8 mouse cellular contexts compared by ENCODE assay signal in genomic region chr19:8919684-8920072, GRCm38 (mm10). TPM values are rescaled to one million over a fixed set of nuclear protein-coding genes. Genes with fewer than 3 reads are reported as not detected.
DNase-seq lines count a peak whose midpoint lies in the region; ATAC-seq and TF ChIP-seq lines count a peak whose summit lies in the region.

No protein-coding gene starts in this region.

- peak overlapping the region; percentile 88 for H3K4me3 ChIP-seq in kidney, embryonic 15.5 days (replicated peaks)
- peak overlapping the region; percentile 52 for H3K4me3 ChIP-seq in brown adipose tissue, adult 24 weeks (ENCODE audit: insufficient read depth, low read depth, low read length)
- peak overlapping the region; percentile 93; the same call in 1 of the 2 replicates for H3K4me3 ChIP-seq in hindbrain, embryonic 16.5 days (ENCODE audit: low read length)
- H3K4me3 ChIP-seq in midbrain, postnatal 0 days (ENCODE audit: low read depth, low read length) = peak overlapping the region; percentile 85

- 53% methylated on average over 6 of the region's 6 CpGs for WGBS in kidney, embryonic 15.5 days
- 65% methylated on average over 6 of the region's 6 CpGs for whole genome bisulfite sequencing in hindbrain, embryonic 16.5 days
- WGBS in midbrain, postnatal 0 days = 62% methylated on average over 6 of the region's 6 CpGs

- H3K4me2 ChIP-seq in kidney, embryonic 15.5 days = peak overlapping the region; percentile 76
- H3K4me2 ChIP-seq in hindbrain, embryonic 16.5 days (ENCODE audit: low read length) = peak overlapping the region; percentile 87
- H3K4me2 ChIP-seq in midbrain, postnatal 0 days (ENCODE audit: low read depth, low read length, poor library complexity, severe bottlenecking) = peak overlapping the region; percentile 86

- ATAC-seq in kidney, embryonic 15.5 days (replicated peaks; ENCODE audit: low FRiP score) = no peak
- no peak for ATAC-seq in hindbrain, embryonic 16.5 days
- ATAC-seq in midbrain, postnatal 0 days (ENCODE audit: low FRiP score) = no peak

- no peaks in the 10 kb centered on the region for H3K27me3 ChIP-seq in kidney, embryonic 15.5 days
- no peaks in the 10 kb centered on the region for H3K27me3 ChIP-seq in hindbrain, embryonic 16.5 days (replicated peaks; ENCODE audit: control insufficient read depth, insufficient read depth, low read length)
- H3K27me3 ChIP-seq in midbrain, postnatal 0 days (ENCODE audit: insufficient read depth, low read length) = no peaks in the 10 kb centered on the region

- no peak for TF ChIP-seq CTCF in midbrain, postnatal 0 days (IDR thresholded peaks at IDR 0.05)

- H3K36me3 ChIP-seq in kidney, embryonic 15.5 days = peaks cover 41% of the 10 kb centered on the region
- H3K36me3 ChIP-seq in hindbrain, embryonic 16.5 days (ENCODE audit: control insufficient read depth, insufficient read depth, low read length) = peaks cover 18% of the 10 kb centered on the region
- peaks cover 17% of the 10 kb centered on the region for H3K36me3 ChIP-seq in midbrain, postnatal 0 days (ENCODE audit: insufficient read depth, low read length)

- H3K27ac ChIP-seq in kidney, embryonic 15.5 days = peak overlapping the region; percentile 96
- H3K27ac ChIP-seq in brown adipose tissue, adult 24 weeks (replicated peaks; ENCODE audit: low read depth, low read length) = peak overlapping the region; percentile 96
- peak overlapping the region; percentile 89; the same call in 1 of the 2 replicates for H3K27ac ChIP-seq in hindbrain, embryonic 16.5 days (ENCODE audit: low read depth, low read length)
- H3K27ac ChIP-seq in midbrain, postnatal 0 days (ENCODE audit: low read depth, low read length) = peak overlapping the region; percentile 78

- H3K9ac ChIP-seq in kidney, embryonic 15.5 days = no peak overlapping the region
- H3K9ac ChIP-seq in hindbrain, embryonic 16.5 days (ENCODE audit: low read depth, low read length) = no peak overlapping the region
- H3K9ac ChIP-seq in midbrain, postnatal 0 days (replicated peaks; ENCODE audit: low read length, poor library complexity, severe bottlenecking) = no peak overlapping the region

- H3K9me3 ChIP-seq in kidney, embryonic 15.5 days (replicated peaks) = no peaks in the 10 kb centered on the region
- H3K9me3 ChIP-seq in hindbrain, embryonic 16.5 days (ENCODE audit: control insufficient read depth, low read length) = no peaks in the 10 kb centered on the region
- no peaks in the 10 kb centered on the region for H3K9me3 ChIP-seq in midbrain, postnatal 0 days (ENCODE audit: low read length)

- H3K4me1 ChIP-seq in kidney, embryonic 15.5 days = peaks cover 9% of the 10 kb centered on the region
- peaks cover 5% of the 10 kb centered on the region for H3K4me1 ChIP-seq in brown adipose tissue, adult 24 weeks (ENCODE audit: control insufficient read depth, insufficient read depth, insufficient read length, low read length)
- H3K4me1 ChIP-seq in hindbrain, embryonic 16.5 days (ENCODE audit: control insufficient read depth, insufficient read depth, low read depth, low read length) = peaks cover 9% of the 10 kb centered on the region
- peaks cover 5% of the 10 kb centered on the region; the same call in 1 of the 2 replicates for H3K4me1 ChIP-seq in midbrain, postnatal 0 days (ENCODE audit: insufficient read depth, low read length)

- DNase-seq in kidney, postnatal 14 days = no peak
- no peak for DNase-seq in midbrain, postnatal 0 days (ENCODE audit: low spot score)
- no peak for DNase-seq in gastrocnemius, postnatal 10 days
- DNase-seq in cerebellum, postnatal 25 days = no peak
- DNase-seq in layer of hippocampus, adult 8-10 months (ENCODE audit: low spot score in 2 of 2) = no peak

RNA-seq across cellular contexts. Expression of gene B3gat3, which starts 0.5 kb away (rescaled TPM):
- 51.2 and 51.8 TPM in 2 replicates for polyA plus RNA-seq in kidney, embryonic 15.5 days (2015; fragmentation: Nextera tagmentation; extraction: Ambion mirVana)
- 30.2 and 30.8 TPM in 2 replicates for polyA plus RNA-seq in brown adipose tissue, adult 24 weeks (2012; ENCODE audit: insufficient read depth, insufficient read length, missing spikeins)
- polyA plus RNA-seq in hindbrain, embryonic 16.5 days (2015; fragmentation: Nextera tagmentation; extraction: Ambion mirVana) = 98.3 and 99.5 TPM in 2 replicates
- 111 TPM in 2 replicates for total RNA-seq in midbrain, postnatal 0 days (2014; rRNA removed)
- polyA plus RNA-seq in midbrain, postnatal 0 days (2015; fragmentation: Nextera tagmentation; extraction: Ambion mirVana) = 95.5 and 99.7 TPM in 2 replicates
- 10 to 100 TPM; 23.4 to 27.6 TPM for total RNA-seq in gastrocnemius, postnatal 10 days (2021)
- 100 to 1,000 TPM; 161 to 167 (median 162) TPM for total RNA-seq in layer of hippocampus, adult 8-10 months (2022)

RNA-seq across cellular contexts. Expression of gene Rom1, which starts 9.5 kb away (rescaled TPM):
- polyA plus RNA-seq in kidney, embryonic 15.5 days (2015; fragmentation: Nextera tagmentation; extraction: Ambion mirVana) = 3.9 and 4.9 TPM in 2 replicates
- 4.5 and 11.4 TPM in 2 replicates for polyA plus RNA-seq in brown adipose tissue, adult 24 weeks (2012; ENCODE audit: insufficient read depth, insufficient read length, missing spikeins)
- 2.9 and 3.0 TPM in 2 replicates for polyA plus RNA-seq in hindbrain, embryonic 16.5 days (2015; fragmentation: Nextera tagmentation; extraction: Ambion mirVana)
- total RNA-seq in midbrain, postnatal 0 days (2014; rRNA removed) = 3.0 and 6.3 TPM in 2 replicates
- 2.7 and 3.5 TPM in 2 replicates for polyA plus RNA-seq in midbrain, postnatal 0 days (2015; fragmentation: Nextera tagmentation; extraction: Ambion mirVana)
- 1 to 10 TPM; 4.2 to 5.6 TPM for total RNA-seq in gastrocnemius, postnatal 10 days (2021)
- 1 to 10 TPM; 5.0 to 8.6 (median 6.4) TPM for total RNA-seq in layer of hippocampus, adult 8-10 months (2022)

RNA-seq across cellular contexts. Expression of gene Eml3, which starts 9.7 kb away (rescaled TPM):
- polyA plus RNA-seq in kidney, embryonic 15.5 days (2015; fragmentation: Nextera tagmentation; extraction: Ambion mirVana) = 28.7 and 33.5 TPM in 2 replicates
- 11.6 and 12.9 TPM in 2 replicates for polyA plus RNA-seq in brown adipose tissue, adult 24 weeks (2012; ENCODE audit: insufficient read depth, insufficient read length, missing spikeins)
- polyA plus RNA-seq in hindbrain, embryonic 16.5 days (2015; fragmentation: Nextera tagmentation; extraction: Ambion mirVana) = 10.3 and 11.3 TPM in 2 replicates
- 6.3 and 9.3 TPM in 2 replicates for total RNA-seq in midbrain, postnatal 0 days (2014; rRNA removed)
- 8.7 and 9.0 TPM in 2 replicates for polyA plus RNA-seq in midbrain, postnatal 0 days (2015; fragmentation: Nextera tagmentation; extraction: Ambion mirVana)
- 10 to 100 TPM; 11.7 to 15.9 TPM for total RNA-seq in gastrocnemius, postnatal 10 days (2021)
- 10 to 100 TPM; 14.1 to 17.4 (median 15.3) TPM for total RNA-seq in layer of hippocampus, adult 8-10 months (2022)

RNA-seq across cellular contexts. Expression of gene Ganab, which starts 21.8 kb away (rescaled TPM):
- 126 and 130 TPM in 2 replicates for polyA plus RNA-seq in kidney, embryonic 15.5 days (2015; fragmentation: Nextera tagmentation; extraction: Ambion mirVana)
- polyA plus RNA-seq in brown adipose tissue, adult 24 weeks (2012; ENCODE audit: insufficient read depth, insufficient read length, missing spikeins) = 49.7 and 56.8 TPM in 2 replicates
- 72.1 and 84.5 TPM in 2 replicates for polyA plus RNA-seq in hindbrain, embryonic 16.5 days (2015; fragmentation: Nextera tagmentation; extraction: Ambion mirVana)
- 86.9 and 88.5 TPM in 2 replicates for total RNA-seq in midbrain, postnatal 0 days (2014; rRNA removed)
- 49.4 and 49.8 TPM in 2 replicates for polyA plus RNA-seq in midbrain, postnatal 0 days (2015; fragmentation: Nextera tagmentation; extraction: Ambion mirVana)
- total RNA-seq in gastrocnemius, postnatal 10 days (2021) = 10 to 100 TPM; 42.1 to 58.8 TPM
- total RNA-seq in layer of hippocampus, adult 8-10 months (2022) = 100 to 1,000 TPM; 109 to 125 (median 119) TPM

RNA-seq across cellular contexts. Expression of gene Mta2, which starts 22.0 kb away (rescaled TPM):
- 166 and 168 TPM in 2 replicates for polyA plus RNA-seq in kidney, embryonic 15.5 days (2015; fragmentation: Nextera tagmentation; extraction: Ambion mirVana)
- 28.2 and 30.6 TPM in 2 replicates for polyA plus RNA-seq in brown adipose tissue, adult 24 weeks (2012; ENCODE audit: insufficient read depth, insufficient read length, missing spikeins)
- 91.3 and 103 TPM in 2 replicates for polyA plus RNA-seq in hindbrain, embryonic 16.5 days (2015; fragmentation: Nextera tagmentation; extraction: Ambion mirVana)
- total RNA-seq in midbrain, postnatal 0 days (2014; rRNA removed) = 64.3 and 65.6 TPM in 2 replicates
- polyA plus RNA-seq in midbrain, postnatal 0 days (2015; fragmentation: Nextera tagmentation; extraction: Ambion mirVana) = 73.6 and 77.9 TPM in 2 replicates
- 10 to 100 TPM; 37.7 to 49.7 TPM for total RNA-seq in gastrocnemius, postnatal 10 days (2021)
- total RNA-seq in layer of hippocampus, adult 8-10 months (2022) = 10 to 100 TPM; 53.7 to 66.5 (median 56.2) TPM
